Mouse (Mus musculus) lung, postnatal 0 days (tissue): ENCODE measurements around the gene Eng.

Source experiments
- CTCF ChIP-seq: IDR thresholded peaks from 2 replicates; pipeline ENCODE4 v1.5.1; 2016; ENCODE audit warnings: antibody characterized with exemption, mild to moderate bottlenecking
- EP300 ChIP-seq: IDR thresholded peaks from 2 replicates; pipeline ENCODE4 v1.6.1; 2016; ENCODE audit warnings: antibody characterized with exemption, mild to moderate bottlenecking, control low read depth

DNA sequence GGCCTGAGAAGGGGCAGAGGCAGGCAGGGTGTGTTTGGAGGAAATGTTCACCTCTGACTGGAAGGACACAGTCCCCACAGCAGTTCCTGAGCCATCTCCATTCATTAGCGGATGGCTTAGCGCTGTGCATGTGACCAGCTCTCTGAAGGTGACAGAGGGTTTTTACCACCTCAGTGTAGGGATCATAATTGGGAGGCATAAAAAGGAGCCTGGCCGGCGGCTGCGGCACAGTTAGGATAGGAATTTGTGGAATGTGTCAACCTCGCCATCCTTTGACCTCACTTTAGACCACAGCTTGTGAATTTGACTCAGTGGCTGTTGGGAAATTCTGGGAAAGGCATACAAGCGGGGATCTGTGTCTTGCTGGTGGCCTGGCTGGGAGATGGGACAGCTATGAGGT, 7.4 kb downstream of the Eng start:
- no peak for TF ChIP-seq CTCF
- TF ChIP-seq EP300 = no peak
